Mouse (Mus musculus) forebrain, embryonic 16.5 days (tissue): Measurements from ENCODE around the gene Stat2. TPM values are rescaled to one million over a fixed set of nuclear protein-coding genes. Genes with fewer than 3 reads are reported as not detected.

ENCODE experiments used
- polyA plus RNA-seq: library from polyadenylated mRNA; unstranded; fragments of >200 nt; fragmentation: Nextera tagmentation; extraction: Ambion mirVana; gene quantifications from 2 replicates; pipeline ENCODE4 v1.2.1, GENCODE M21; 2015

Gene Stat2
- polyA plus RNA-seq, 1 experiment from 2014 or later: 23.3 TPM

Other genes with a start within 250 kb of the Stat2 start
- gene Naca, start 235.0 kb upstream of the Stat2 start, polyA plus RNA-seq: 545 and 574 TPM in 2 replicates
- gene Ptges3, start 211.6 kb upstream of the Stat2 start, polyA plus RNA-seq: 395 and 436 TPM in 2 replicates
- 2,097 and 2,145 TPM in 2 replicates for gene Atp5b, start 187.3 kb upstream of the Stat2 start, polyA plus RNA-seq
- gene Baz2a, start 179.0 kb upstream of the Stat2 start, polyA plus RNA-seq: 8.4 and 10.0 TPM in 2 replicates
- 8.5 and 9.5 TPM in 2 replicates for gene Rbms2, start 90.3 kb upstream of the Stat2 start, polyA plus RNA-seq
- gene Gls2, start 76.1 kb upstream of the Stat2 start, polyA plus RNA-seq: 0.68 and 1.1 TPM in 2 replicates
- gene Spryd4, start 58.8 kb upstream of the Stat2 start, polyA plus RNA-seq: 16.6 and 18.0 TPM in 2 replicates
- not detected in 2 replicates for gene Mip, start 44.7 kb upstream of the Stat2 start, polyA plus RNA-seq
- 29.4 and 32.2 TPM in 2 replicates for gene Timeless, start 38.5 kb upstream of the Stat2 start, polyA plus RNA-seq
- not detected in 2 replicates for gene Apon, start 16.5 kb upstream of the Stat2 start, polyA plus RNA-seq
- gene Apof, start 1.9 kb upstream of the Stat2 start, polyA plus RNA-seq: not detected in 2 replicates
- gene Il23a, start 28.2 kb downstream of the Stat2 start, polyA plus RNA-seq: 0.39 TPM in 1 of 2 replicates, not detected in the other
- gene Pan2, start 32.8 kb downstream of the Stat2 start, polyA plus RNA-seq: 27.8 and 28.5 TPM in 2 replicates
- 190 and 195 TPM in 2 replicates for gene Cnpy2, start 51.9 kb downstream of the Stat2 start, polyA plus RNA-seq
- 247 and 259 TPM in 2 replicates for gene Cs, start 67.2 kb downstream of the Stat2 start, polyA plus RNA-seq
- 32.2 and 32.7 TPM in 2 replicates for gene Coq10a, start 98.4 kb downstream of the Stat2 start, polyA plus RNA-seq
- gene Ankrd52, start 106.6 kb downstream of the Stat2 start, polyA plus RNA-seq: 11.3 and 13.2 TPM in 2 replicates
- 0.10 and 0.25 TPM in 2 replicates for gene Slc39a5, start 130.7 kb downstream of the Stat2 start, polyA plus RNA-seq
- 139 and 147 TPM in 2 replicates for gene Nabp2, start 140.9 kb downstream of the Stat2 start, polyA plus RNA-seq
- gene Rnf41, start 141.1 kb downstream of the Stat2 start, polyA plus RNA-seq: 121 and 122 TPM in 2 replicates
- 215 and 217 TPM in 2 replicates for gene Smarcc2, start 188.7 kb downstream of the Stat2 start, polyA plus RNA-seq
- 599 and 678 TPM in 2 replicates for gene Myl6, start 223.6 kb downstream of the Stat2 start, polyA plus RNA-seq
- 5.4 and 5.9 TPM in 2 replicates for gene Myl6b, start 228.1 kb downstream of the Stat2 start, polyA plus RNA-seq